Mouse (Mus musculus) megakaryocyte-erythroid progenitor cell, adult 5 weeks (primary cell): Measurements from ENCODE around the gene Abhd8. TPM values are rescaled to one million over a fixed set of nuclear protein-coding genes. Genes with fewer than 3 reads are reported as not detected.

Experiments used
- polyA plus RNA-seq: library from polyadenylated mRNA; stranded (reverse); fragments of >175 nt; gene quantifications from 2 replicates; pipeline ENCODE4 v1.2.3, GENCODE M21; 2012

Gene Abhd8
- 39.6 and 48.5 TPM in 2 replicates for polyA plus RNA-seq

GRCm38 (mm10) chr8:71463188-71464033 lies at the start of gene Abhd8:
Gene Abhd8, minus strand, starts transcription at chr8:71463655.

GRCm38 (mm10) chr8:71511644-71512043 lies 48.2 kb upstream of the Abhd8 start, which contains the start of gene Plvap:
Gene Plvap, minus strand, starts transcription at chr8:71511752.

GRCm38 (mm10) chr8:71487691-71488445 lies 24.4 kb upstream of the Abhd8 start, which contains the start of gene Gtpbp3:
Gene Gtpbp3, plus strand, starts transcription at chr8:71488103.

GRCm38 (mm10) chr8:71485142-71486135 lies 22.0 kb upstream of the Abhd8 start, which contains the start of gene Ano8:
Gene Ano8, minus strand, starts transcription at chr8:71485963.

GRCm38 (mm10) chr8:71468916-71469315 lies 5.5 kb upstream of the Abhd8 start, which contains the start of gene Dda1:
Gene Dda1, plus strand, starts transcription at chr8:71469199.

GRCm38 (mm10) chr8:71464513-71465500 lies 1.4 kb upstream of the Abhd8 start, which contains the start of gene Mrpl34:
Gene Mrpl34, plus strand, starts transcription at chr8:71464959.

Other genes with a start within 250 kb of the Abhd8 start
- 57.8 and 74.5 TPM in 2 replicates for gene Myo9b, start 190.9 kb downstream of the Abhd8 start, polyA plus RNA-seq
- gene Haus8, start 190.7 kb downstream of the Abhd8 start, polyA plus RNA-seq: 27.3 and 32.7 TPM in 2 replicates
- 291 and 315 TPM in 2 replicates for gene Use1, start 96.8 kb downstream of the Abhd8 start, polyA plus RNA-seq
- gene Ocel1, start 92.4 kb downstream of the Abhd8 start, polyA plus RNA-seq: 24.1 and 32.7 TPM in 2 replicates
- 25.0 and 27.3 TPM in 2 replicates for gene Nr2f6, start 81.7 kb downstream of the Abhd8 start, polyA plus RNA-seq
- not detected in 2 replicates for gene Ushbp1, start 67.9 kb downstream of the Abhd8 start, polyA plus RNA-seq
- 134 and 147 TPM in 2 replicates for gene Babam1, start 66.8 kb downstream of the Abhd8 start, polyA plus RNA-seq
- gene Ankle1, start 57.6 kb downstream of the Abhd8 start, polyA plus RNA-seq: 25.9 and 26.0 TPM in 2 replicates
- 195 and 205 TPM in 2 replicates for gene Mrpl34, start 1.3 kb upstream of the Abhd8 start, polyA plus RNA-seq
- 224 and 225 TPM in 2 replicates for gene Dda1, start 5.5 kb upstream of the Abhd8 start, polyA plus RNA-seq
- gene Ano8, start 22.3 kb upstream of the Abhd8 start, polyA plus RNA-seq: 10.6 and 17.2 TPM in 2 replicates
- gene Gtpbp3, start 24.4 kb upstream of the Abhd8 start, polyA plus RNA-seq: 34.8 and 36.4 TPM in 2 replicates
- gene Plvap, start 48.1 kb upstream of the Abhd8 start, polyA plus RNA-seq: 12.9 and 16.5 TPM in 2 replicates
- gene Ccdc194, start 62.1 kb upstream of the Abhd8 start, polyA plus RNA-seq: not detected in 2 replicates
- gene Bst2, start 73.8 kb upstream of the Abhd8 start, polyA plus RNA-seq: 250 and 257 TPM in 2 replicates
- gene Mvb12a, start 79.3 kb upstream of the Abhd8 start, polyA plus RNA-seq: 174 and 201 TPM in 2 replicates
- 0.32 and 0.37 TPM in 2 replicates for gene Tmem221, start 95.2 kb upstream of the Abhd8 start, polyA plus RNA-seq
- gene Nxnl1, start 102.9 kb upstream of the Abhd8 start, polyA plus RNA-seq: not detected in 2 replicates
- 12.6 and 18.3 TPM in 2 replicates for gene Slc27a1, start 105.2 kb upstream of the Abhd8 start, polyA plus RNA-seq
- gene Pgls, start 128.5 kb upstream of the Abhd8 start, polyA plus RNA-seq: 408 and 426 TPM in 2 replicates
- gene Fam129c, start 134.0 kb upstream of the Abhd8 start, polyA plus RNA-seq: 14.0 and 18.2 TPM in 2 replicates
- 59.2 and 64.3 TPM in 2 replicates for gene Colgalt1, start 147.3 kb upstream of the Abhd8 start, polyA plus RNA-seq
- gene Unc13a, start 208.1 kb upstream of the Abhd8 start, polyA plus RNA-seq: 0.64 and 1.7 TPM in 2 replicates
- 93.6 and 114 TPM in 2 replicates for gene Jak3, start 212.6 kb upstream of the Abhd8 start, polyA plus RNA-seq
- 49.6 and 68.7 TPM in 2 replicates for gene Insl3, start 225.6 kb upstream of the Abhd8 start, polyA plus RNA-seq
- 0.76 and 1.4 TPM in 2 replicates for gene B3gnt3, start 238.1 kb upstream of the Abhd8 start, polyA plus RNA-seq